Mouse (Mus musculus) adrenal gland, postnatal 36 days (tissue): ENCODE results near the gene Nkapd1. TPM values are rescaled to one million over a fixed set of nuclear protein-coding genes. Genes with fewer than 3 reads are reported as not detected.
"Not testable (repeated sequence)": the region's sequence is repeated elsewhere in the genome, so short reads cannot be mapped to it uniquely, and the experiment has no call there.

Experiments
- DNase-seq, 2 experiments: peaks; one replicate each; pipeline ENCODE4 v3.0.0; 2021; ENCODE audit warnings: mixed read lengths in 1 of 2
- long read RNA-seq, 2 experiments: library from polyadenylated mRNA; stranded (forward); transcript quantifications; one replicate each; pipeline ENCODE4 v2.0.0; 2021; ENCODE audit warnings: borderline sequencing depth in 2 of 2
- total RNA-seq, 2 experiments: library from RNA; stranded (reverse); gene quantifications; 2 replicates each; pipeline ENCODE4 v1.2.3; 2021

The Nkapd1 gene
- total RNA-seq: 10 to 100 TPM; 19.5 to 26.4 TPM
- long read RNA-seq, experiment 1, transcript Nkapd1-203 (6 exons, 1,225 nt): major isoform, 5 of 12 reads
- long read RNA-seq, experiment 1, partial matches to known transcripts: 0 of 12 reads
- long read RNA-seq, experiment 1, other reads (novel, unspliced or antisense): 4 of 12 reads
- long read RNA-seq, experiment 2, partial matches to known transcripts: 0 of 1 reads
- long read RNA-seq, experiment 2, other reads (novel, unspliced or antisense): 0 of 1 reads

DNA sequence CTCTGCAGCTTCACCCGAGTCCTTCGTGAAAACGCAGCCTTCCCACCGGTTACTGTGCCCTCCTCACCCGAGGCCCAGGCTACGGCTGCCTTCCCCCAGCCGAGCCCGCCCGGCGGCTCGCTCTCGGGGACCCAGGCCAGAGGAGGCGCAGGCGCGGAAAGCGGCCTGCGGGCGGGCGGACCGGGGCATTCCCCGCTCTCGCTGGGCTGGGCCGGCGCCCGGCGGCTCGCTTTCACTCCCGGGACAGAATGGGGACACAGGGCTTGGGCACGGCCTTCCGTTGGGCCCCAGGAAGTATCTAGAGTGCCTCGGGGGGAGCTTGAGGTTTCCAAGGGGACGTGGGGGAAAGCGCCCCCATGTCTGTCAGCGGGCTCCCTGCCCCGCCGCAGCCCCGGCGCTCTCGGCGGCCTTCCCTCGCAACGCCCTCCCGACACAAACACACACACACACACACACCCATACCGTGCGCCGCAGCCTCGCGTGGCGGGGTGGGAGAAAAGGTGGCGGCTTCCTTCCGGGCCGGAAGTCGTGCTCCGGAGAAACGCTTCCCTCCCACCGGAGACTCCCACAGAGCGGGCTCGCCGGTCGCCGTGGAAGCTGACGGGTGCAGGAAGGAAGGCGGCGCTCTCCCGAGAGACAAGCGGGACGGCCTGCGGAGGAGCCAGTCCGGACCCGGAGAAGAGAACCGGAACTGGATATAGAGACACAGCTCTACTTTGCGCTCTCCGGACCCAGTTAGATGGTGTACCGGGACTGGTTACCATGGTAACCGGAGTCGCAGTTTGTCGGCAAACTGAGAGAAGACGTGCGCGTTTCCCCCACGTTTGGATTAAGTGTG is at the start of gene Nkapd1, which contains the start of gene Pih1d2:
Gene Nkapd1 (minus strand): TSS at position 699 of the 838 bp plus-strand sequence.
Gene Pih1d2 (plus strand): TSS at position 556 of the 838 bp plus-strand sequence.
- DNase-seq: peak; percentile 88 to 91

DNA sequence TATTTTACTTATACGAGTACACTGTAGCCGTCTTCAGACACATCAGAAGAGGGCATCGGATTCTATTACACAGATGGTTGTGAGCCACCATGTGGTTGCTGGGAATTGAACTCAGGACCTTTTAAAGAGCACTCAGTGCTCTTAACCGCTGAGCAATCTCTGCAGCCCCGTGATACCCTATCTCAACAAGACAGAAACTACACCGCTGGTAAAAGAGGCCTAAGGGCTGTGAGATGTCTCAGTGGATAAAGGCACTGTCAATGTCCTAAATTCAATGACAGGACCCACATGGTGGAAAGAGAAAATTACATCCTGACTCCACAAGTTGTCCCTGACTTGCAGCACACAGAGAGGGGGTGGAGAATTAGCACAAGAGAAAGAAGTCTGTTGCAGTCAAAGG is 49.2 kb upstream of the Nkapd1 start:
- DNase-seq: no peak

DNA sequence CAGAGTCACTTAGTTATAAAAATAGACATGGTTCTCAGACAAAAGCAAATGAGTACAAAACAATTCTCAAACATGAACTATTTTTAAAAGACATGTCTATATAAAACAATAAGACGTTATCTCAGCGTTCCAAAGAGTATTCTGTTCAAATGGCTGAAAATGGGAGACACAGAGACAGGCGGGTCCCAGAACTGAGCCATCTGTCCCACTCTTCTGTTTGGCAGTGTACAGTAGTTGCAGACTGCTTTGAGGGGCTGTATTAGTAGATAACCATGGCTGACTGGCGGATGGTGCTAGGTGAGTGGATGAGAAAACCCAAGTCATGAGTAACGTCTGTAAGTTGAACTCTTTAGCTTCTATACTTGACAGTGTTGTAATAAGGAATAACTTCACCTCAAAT is 47.6 kb upstream of the Nkapd1 start:
- no peak for DNase-seq

DNA sequence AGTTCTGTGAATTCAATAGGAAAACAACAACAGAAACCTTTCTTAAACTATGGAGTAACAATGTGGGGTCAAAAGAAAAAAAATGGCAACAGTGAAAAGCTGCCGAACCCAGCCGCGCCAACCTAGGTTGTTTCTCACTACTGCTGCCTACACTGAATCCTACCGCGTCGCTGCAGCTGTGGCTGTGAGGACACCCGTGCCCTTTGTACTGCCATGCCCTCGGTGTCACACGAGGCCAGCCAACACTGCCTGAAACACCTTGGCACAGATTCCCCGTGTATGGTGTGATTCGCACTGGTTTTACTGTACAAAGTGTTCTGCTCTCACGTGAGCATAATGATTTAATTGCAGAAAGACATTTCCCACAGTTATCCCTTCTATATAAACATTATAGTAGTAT is 43.2 kb upstream of the Nkapd1 start:
- peak; percentile 48 to 63 for DNase-seq

DNA sequence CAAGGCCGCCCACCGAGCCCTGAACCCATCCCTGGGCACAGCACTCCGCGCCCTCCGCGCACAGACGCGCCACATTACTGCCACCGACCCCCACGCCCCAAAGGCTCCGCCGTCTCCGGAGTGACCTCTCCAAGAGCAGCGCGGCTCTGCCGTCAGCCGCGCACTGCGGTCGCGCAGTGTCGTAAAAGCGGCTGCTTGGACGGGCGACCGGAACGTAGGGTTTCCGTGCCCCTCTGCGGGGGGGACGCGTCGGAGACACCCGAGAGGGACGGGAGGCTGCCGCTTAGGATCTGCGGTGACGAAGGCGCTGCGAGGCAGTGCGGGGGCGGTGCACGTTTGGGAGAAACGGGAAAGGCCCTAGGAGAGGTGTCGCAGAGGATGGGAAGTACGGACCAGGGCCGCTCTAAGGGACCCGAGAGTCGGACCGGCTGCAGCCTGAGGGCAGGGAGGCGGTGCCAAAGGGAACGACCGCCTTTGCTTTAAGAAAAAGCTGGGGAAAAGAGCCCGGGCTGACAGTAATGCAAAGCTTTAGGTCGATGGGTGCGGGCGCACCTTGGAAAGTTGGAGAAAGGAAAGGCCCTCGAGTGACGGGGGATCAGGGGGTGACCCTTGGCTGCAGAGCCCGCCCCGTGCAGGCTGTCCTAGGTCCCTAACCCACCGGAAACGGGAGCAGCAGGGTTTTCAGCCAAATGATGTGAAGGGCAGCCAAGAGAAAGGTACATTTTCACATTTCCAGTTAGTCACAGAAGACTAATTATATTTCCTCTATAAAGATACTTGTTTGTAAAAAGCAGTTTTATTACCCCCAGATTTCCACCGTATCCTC is 42.3 kb upstream of the Nkapd1 start, which contains the start of gene Dlat:
Gene Dlat (minus strand): TSS at position 389 of the 826 bp plus-strand sequence.
- peak; percentile 91 to 93 for DNase-seq

DNA sequence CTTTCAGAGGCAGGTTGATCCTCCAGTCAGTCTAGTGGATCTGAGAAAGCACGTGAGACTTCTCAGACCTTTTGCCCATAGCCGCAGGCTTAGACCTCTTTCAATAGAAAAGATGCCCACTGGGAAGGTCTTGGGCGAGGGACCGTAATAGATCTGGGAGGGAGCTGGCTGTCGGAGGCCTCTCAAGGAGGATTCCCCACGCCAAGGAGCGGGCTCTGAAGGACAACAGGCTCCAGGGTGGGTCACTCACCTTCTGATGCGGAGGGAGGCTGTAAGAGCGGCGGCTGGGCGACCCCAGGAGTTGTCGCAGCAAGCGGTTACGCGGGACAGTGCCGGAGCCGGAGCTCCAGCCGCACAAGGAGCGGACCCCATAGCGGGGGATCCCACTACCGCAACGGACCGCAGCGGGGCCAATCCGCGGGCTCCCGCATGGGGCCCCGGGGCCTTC is 41.7 kb upstream of the Nkapd1 start:
- peak in 1 of 2 experiments; percentile 27 for DNase-seq

DNA sequence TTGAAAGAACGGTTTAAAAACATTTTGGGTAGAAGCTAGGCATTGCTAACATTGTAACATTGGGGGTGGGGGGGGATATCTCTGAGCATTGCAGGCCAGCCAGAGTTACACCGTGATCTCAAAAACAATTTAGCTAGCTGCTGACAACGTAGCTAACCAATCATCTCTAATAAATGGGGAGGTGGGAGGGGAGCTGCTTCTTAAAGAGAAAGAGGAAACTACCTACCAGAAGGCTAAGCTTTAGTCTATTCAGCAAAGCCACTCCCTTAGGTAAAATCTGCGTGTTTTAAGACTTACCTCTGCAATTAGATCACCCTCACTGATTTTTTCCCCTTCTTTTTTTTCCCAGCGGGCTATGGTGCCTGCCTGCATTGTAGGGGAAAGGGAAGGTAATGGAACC is 41.1 kb upstream of the Nkapd1 start:
- no peak for DNase-seq

DNA sequence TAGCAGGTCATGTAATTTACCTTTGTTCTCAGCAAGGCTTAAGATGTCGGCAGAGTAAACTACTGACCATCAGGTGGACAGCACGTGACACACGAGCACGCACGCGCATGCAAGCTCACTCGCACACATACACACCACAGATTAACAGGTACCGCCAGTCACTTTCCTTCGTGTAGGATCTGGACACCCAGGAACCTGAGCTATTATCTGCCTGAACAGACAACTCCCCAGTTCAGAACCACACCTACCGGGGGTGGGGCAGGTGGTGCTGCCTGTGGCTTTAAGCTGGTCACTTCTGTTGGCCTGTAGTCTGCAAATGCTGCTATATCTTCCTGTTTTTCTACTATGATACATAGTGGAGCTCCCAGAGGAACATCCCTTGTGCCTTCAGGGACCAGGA is 33.2 kb upstream of the Nkapd1 start:
- no peak for DNase-seq

DNA sequence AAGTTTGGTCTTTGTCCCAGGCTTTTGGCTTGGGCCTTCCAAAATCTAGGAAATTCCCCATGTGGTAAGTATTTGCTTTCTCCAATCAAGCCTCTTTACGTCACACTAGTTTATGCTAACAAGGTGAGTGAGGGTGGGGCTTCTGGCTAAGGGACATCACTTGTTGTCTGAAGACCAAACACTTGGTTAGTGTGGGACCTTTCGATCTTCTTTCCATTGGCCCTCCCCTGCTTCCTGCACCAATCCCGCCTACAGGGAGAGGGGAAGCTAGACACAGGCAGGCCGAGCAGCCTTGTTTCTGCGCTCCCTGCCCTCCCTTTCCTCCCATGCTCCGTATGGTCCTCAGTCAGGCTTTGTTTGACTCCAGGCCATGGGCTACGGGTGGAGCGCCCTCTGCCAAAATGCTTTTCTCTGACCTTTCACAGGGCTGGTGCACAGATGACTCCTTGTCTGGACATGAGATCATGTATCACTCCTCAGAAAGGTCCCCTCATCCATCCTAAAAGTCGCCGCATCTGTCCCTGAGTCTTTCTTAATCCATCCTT is 29.6 kb upstream of the Nkapd1 start:
- DNase-seq: no peak

DNA sequence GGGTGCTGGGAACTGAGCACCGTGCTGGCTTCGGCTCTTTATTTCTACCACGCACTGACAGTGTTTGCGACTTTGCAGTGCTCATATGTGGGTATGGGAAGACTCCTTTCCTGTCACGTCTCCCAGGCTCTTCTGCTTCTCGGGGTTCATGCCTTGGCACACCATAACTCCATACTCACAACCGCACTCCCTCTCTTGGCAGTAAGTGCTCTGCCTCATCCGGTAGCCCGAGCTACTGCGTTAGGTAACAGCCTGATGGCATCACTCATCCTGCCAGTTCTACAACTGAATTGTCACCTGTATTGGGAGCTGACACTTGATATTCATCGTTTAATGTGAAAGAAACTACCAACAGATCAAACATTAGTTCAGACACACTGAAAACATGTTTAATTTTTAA is 17.0 kb upstream of the Nkapd1 start:
- DNase-seq: no peak

DNA sequence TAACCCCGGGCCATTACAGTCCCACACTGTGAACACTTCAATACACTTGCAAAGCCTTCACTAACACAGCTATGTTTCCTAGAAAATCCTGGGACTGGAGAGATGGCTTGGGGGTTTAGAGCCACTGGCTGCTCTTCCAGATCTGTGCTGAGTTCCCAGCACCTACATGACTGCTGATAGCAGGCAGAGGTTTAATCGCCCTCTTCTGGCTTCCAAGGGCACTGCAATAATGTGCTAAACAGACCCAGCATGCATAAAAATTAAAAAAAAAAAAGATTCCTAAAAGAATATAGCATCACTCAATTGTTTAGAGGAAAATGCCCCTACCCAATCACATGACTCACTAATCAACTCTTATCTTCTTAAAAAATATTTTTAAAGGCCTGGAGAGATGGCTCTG is 15.8 kb upstream of the Nkapd1 start:
- DNase-seq: no peak

DNA sequence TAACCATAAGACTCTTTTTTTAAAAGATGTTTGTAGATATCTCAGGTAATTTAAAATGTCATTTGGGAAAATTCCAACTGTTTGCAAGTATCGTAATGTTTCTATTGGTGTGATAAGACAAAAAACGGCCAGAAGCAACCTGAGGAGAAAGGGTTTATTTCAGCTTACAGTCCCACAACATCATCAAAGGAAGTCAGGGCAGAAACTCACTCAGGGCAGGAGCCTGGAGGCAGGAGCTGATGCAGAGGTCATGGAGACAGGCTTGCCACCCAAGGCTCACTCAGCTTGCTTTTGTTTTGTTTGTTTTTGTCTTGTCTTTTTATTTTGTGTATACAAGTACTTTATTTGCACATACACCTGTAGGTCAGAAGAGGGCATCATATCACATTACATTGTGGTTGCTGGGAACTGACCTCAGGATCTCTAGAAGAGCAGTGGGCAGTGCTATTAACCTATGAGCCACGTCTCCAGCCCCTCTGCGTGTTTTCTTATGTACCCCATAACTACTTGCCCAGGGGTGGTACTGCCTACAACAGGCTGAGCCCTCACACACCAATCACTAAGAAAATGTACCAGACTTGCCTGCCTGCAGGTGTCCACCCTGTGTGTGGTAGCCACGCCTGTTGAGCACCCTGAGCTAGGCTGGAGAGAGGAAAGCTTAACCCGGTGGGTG is 14.9 kb upstream of the Nkapd1 start:
- DNase-seq: no peak

DNA sequence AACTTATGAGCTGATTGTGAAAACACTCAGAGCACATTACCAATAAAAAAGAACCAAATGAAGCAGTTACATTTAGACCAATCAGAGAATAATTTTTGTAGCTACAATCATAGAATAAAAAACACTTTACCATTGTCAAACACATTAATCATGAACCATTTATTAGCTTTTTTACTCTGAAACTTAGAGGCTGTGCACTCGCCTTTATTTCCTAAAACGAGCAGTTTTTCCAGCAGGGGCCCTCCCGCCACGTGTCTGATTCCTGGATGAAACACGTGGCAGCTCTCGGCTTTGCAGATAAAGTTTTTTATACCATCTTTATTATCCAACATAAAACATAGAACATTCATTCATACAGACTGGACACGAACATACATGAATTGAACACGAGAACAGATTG is 13.6 kb upstream of the Nkapd1 start:
- not testable (repeated sequence) for DNase-seq

DNA sequence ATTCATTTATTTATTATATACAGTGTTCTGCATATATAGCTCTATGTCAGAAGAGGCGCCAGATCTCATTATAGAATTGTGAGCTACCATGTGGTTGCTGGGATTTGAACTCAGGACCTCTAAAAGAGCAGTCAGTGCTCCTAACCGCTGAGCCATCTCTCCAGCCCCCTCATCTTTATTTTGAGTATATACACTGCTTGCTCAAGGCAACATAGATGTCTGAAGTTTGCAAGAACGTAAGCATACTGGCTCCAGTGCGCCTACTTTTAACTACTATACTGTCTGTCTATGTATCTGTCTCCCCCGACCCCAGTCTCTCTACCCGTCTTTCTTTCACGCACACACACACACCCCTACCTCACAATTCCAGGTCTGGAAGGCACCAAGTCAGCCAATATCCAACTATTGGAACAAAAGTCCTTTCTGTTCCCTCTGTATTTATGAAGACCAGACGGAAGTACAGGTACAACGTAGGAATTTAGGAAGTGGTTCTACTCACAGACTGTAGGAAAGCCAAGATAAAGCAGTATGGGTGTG is 598 bp upstream of the Nkapd1 start:
- DNase-seq: no peak

DNA sequence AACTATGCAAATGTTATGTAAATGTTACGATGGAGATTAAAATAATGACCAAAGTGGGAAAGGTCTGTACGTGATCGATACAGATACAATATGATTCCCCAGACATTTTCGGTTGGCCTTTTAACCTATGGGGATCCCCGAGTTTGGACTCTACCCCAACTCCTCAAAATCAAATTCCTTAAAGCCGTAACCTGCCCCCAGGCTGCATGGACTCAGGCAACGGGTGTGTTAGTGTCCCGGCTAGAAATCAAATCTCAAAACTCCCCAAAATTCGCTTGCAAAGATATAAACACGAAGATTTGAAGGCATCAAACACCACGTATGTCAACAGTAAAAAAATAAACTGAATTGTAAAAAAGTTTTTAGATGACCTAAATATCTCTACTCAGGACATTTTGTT is 1.1 kb downstream of the Nkapd1 start:
- DNase-seq: no peak

DNA sequence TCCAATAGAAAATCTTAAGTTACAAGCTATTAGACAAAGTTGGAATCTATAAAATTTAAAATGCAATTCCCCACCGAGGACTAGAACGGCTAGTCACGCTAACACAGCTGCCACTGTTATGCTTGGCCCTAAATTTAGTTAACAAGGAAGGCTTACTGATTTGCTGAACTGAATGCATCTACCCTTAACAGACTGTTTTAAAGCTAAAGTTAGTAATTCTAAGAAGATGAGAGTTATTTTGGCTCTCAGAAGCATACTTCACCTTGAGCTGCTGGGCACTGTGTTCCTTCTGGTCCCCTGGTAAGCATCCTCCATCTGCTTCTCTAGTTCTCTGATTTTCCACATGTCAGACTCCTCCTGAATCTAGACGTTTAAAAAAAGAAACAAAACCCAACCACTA is 5.1 kb downstream of the Nkapd1 start:
- no peak for DNase-seq

DNA sequence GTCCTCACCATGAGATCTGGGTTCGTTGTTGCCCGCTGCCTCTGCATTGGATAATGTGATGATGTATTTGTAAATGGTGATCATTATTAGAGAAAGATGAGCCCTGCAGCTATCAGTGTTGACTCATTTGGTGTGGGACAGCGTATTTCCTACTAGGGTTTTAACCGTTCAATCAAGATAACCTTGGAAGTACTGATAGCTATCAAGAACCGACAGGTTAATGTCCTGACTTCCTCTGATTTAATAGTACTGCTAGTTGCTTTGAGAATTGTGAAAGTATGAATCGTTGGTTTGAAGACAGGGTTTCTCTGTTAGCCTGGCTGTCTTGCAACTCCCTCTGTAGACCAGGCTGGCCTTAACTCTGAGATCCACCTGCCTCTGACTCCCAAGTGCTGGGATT is 12.9 kb downstream of the Nkapd1 start:
- DNase-seq: no peak

DNA sequence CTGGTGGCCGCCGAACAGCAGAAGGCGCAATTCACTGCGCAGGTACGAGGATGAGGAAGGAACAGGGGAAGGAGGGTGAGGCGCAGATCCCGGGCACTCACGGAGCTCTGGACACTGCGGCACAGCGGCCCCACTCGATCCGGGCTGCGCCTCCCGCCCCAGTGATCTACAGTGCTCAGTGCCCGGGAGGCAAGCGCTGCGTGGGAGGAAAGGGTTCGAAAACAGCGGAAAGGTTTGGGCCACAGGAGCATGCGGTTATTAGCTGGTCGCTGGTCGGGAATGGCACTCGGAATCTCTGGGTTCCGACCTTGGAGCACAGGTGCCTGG is 13.3 kb downstream of the Nkapd1 start:
- DNase-seq: no peak

DNA sequence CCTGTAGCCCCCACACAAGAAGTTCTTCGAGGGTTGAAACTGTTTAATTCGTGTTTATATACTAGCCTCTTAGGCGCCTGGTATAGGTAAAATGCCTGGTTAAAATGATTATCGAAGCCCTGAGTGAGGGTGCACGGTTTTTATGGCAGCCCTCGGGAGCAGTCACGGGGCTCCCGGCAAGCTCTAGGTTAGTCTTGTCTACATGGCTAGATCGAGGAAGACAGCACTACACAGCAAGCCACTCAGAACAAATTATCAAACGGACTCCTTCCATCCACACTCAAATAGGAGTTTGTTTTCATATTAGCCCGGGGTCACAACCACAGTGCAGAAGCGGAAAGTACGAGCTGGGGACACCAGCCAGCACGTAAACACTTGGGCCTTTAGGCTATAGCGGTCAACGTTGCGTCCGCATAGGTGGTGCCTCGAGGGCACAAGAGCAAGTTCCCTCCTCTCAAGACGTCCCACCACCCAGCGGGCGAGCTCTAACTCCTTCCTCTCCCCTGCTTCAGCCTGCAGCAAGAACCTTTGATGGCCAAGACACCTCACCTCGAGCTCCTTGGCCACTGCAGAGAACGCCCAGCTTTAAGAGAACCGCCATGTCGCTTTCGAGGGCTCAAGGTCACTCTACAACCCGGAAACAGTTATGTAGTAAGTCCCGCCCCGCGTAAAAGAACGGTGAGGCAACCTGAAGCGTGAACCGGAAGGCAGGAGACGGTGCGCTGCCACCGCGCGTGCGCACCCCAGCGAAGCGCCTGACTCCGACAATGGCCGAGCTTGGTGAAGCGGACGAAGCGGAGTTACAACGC is 13.9 kb downstream of the Nkapd1 start, which contains the start of the genes Sdhd and Timm8b:
Gene Sdhd (minus strand): TSS at position 624 of the 809 bp plus-strand sequence.
Gene Timm8b (plus strand): TSS at position 722 of the 809 bp plus-strand sequence.
- peak; percentile 95 to 96 for DNase-seq
